Comparison of ENCODE assay signal across 19 mouse cellular contexts in genomic region chr12:47383225-47383624, GRCm38 (mm10).
"Had no signal": no experiment of that assay in that cellular context is flagged by ENCODE, and none has a peak within 500 bp of the region (broad histone marks: within the 10 kb centered on the region; RNA-seq: fewer than 3 reads in every experiment).

No protein-coding gene starts in this region.

- H3K27me3 ChIP-seq: lung, embryonic 15.5 days; midbrain, embryonic 12.5 days; neural tube, embryonic 13.5 days; neural tube, embryonic 15.5 days had no signal

- H3K9ac ChIP-seq: lung, embryonic 15.5 days; midbrain, embryonic 12.5 days; neural tube, embryonic 13.5 days; neural tube, embryonic 15.5 days had no signal

- H3K4me1 ChIP-seq: lung, embryonic 15.5 days; midbrain, embryonic 10.5 days; midbrain, embryonic 12.5 days; neural tube, embryonic 13.5 days; neural tube, embryonic 15.5 days had no signal

- H3K4me2 ChIP-seq: lung, embryonic 15.5 days; midbrain, embryonic 12.5 days; neural tube, embryonic 13.5 days; neural tube, embryonic 15.5 days had no signal

- ATAC-seq: lung, postnatal 0 days; midbrain, embryonic 16.5 days had no signal

- H3K9me3 ChIP-seq: lung, embryonic 15.5 days; midbrain, embryonic 10.5 days; midbrain, embryonic 12.5 days; neural tube, embryonic 13.5 days; neural tube, embryonic 15.5 days had no signal

- DNase-seq: lung, adult 18-20 months; lung, postnatal 4 days; midbrain, embryonic 14.5 days; retina, postnatal 1 day; right cerebral cortex, adult 18-20 months; right cerebral cortex, postnatal 25 days; right cerebral cortex, postnatal 4 days; spleen, adult 18-20 months; thymus, adult 18-20 months; thymus, postnatal 14 days; thymus, postnatal 36 days had no signal

- H3K27ac ChIP-seq: lung, embryonic 15.5 days; midbrain, embryonic 10.5 days; midbrain, embryonic 12.5 days; neural tube, embryonic 13.5 days; neural tube, embryonic 15.5 days had no signal

- H3K36me3 ChIP-seq: lung, embryonic 15.5 days; midbrain, embryonic 10.5 days; midbrain, embryonic 12.5 days; neural tube, embryonic 13.5 days; neural tube, embryonic 15.5 days had no signal

- H3K4me3 ChIP-seq: lung, embryonic 15.5 days; midbrain, embryonic 10.5 days; midbrain, embryonic 12.5 days; myocyte; neural tube, embryonic 13.5 days; neural tube, embryonic 15.5 days had no signal
